Mouse (Mus musculus) CH12.LX (cell line): ENCODE results near the gene Hfm1.

Source experiments
- CTCF ChIP-seq, 2 experiments: IDR thresholded peaks in 1 of 2; conservative IDR thresholded peaks in 1 of 2; 2 replicates each; pipeline ENCODE4 v1.5.1; 2011 to 2012; ENCODE audit warnings: low read depth in 2 of 2, low read length in 2 of 2, improper control_type of control experiment in 1 of 2, inconsistent platforms in 1 of 2, mild to moderate bottlenecking in 1 of 2, moderate library complexity in 1 of 2
- TBP ChIP-seq: conservative IDR thresholded peaks from 2 replicates; pipeline ENCODE4 v1.6.1; 2011; ENCODE audit warnings: low read depth, low read length, improper control_type of control experiment
- ZNF384 ChIP-seq: IDR thresholded peaks from 2 replicates; pipeline ENCODE4 v1.6.1; 2012; ENCODE audit warnings: low read depth, low read length, improper control_type of control experiment, inconsistent platforms

GRCm38 (mm10) chr5:106826044-106826443, 100.1 kb downstream of the Hfm1 start:
- TF ChIP-seq CTCF (conservative IDR thresholded peaks at IDR 0.05 in 1 of 2, IDR thresholded peaks at IDR 0.05 in 1 of 2; ENCODE audit: low read depth in 2 of 2, low read length in 2 of 2) (no peak), TBP (no peak), ZNF384 (no peak)
